Mouse (Mus musculus) hindbrain, embryonic 12.5 days (tissue): Measurements from ENCODE around the gene Ccnyl1. TPM values are rescaled to one million over a fixed set of nuclear protein-coding genes. Genes with fewer than 3 reads are reported as not detected.

Source experiments
- ATAC-seq: fragments of 200-750 bp; cut with Nextera tagmentation; 2 replicates; pipeline ENCODE4 v1.8.0; 2017; ENCODE audit warnings: moderate TSS enrichment; ENCODE audit not compliant: low FRiP score
- H3K27ac ChIP-seq: fragments of 300-500 bp; sonication (generic); 2 replicates; pipeline ENCODE4 v1.5.1; 2016; ENCODE audit warnings: mild to moderate bottlenecking
- H3K27me3 ChIP-seq: fragments of 300-500 bp; sonication (generic); 2 replicates; pipeline ENCODE4 v1.6.1; 2016; ENCODE audit warnings: mild to moderate bottlenecking
- H3K36me3 ChIP-seq: fragments of 300-500 bp; sonication (generic); 2 replicates; pipeline ENCODE4 v1.6.1; 2016; ENCODE audit warnings: mild to moderate bottlenecking
- H3K4me1 ChIP-seq: fragments of 300-500 bp; sonication (generic); 2 replicates; pipeline ENCODE4 v1.6.1; 2016
- H3K4me2 ChIP-seq: fragments of 300-500 bp; sonication (generic); replicated peaks from 2 replicates; pipeline ENCODE4 v1.6.1; 2016; ENCODE audit warnings: mild to moderate bottlenecking
- H3K4me3 ChIP-seq: fragments of 300-500 bp; sonication (generic); 2 replicates; pipeline ENCODE4 v1.5.1; 2016; ENCODE audit warnings: mild to moderate bottlenecking
- H3K9ac ChIP-seq: fragments of 300-500 bp; sonication (generic); 2 replicates; pipeline ENCODE4 v1.6.1; 2016; ENCODE audit warnings: mild to moderate bottlenecking, moderate library complexity
- H3K9me3 ChIP-seq: fragments of 300-500 bp; sonication (generic); replicated peaks from 2 replicates; pipeline ENCODE4 v1.6.1; 2016; ENCODE audit warnings: mild to moderate bottlenecking
- WGBS: fragments of 180-500 bp; shearing (Covaris S2); methylation state at CpG from one replicate; pipeline ENCODE4 v1.1.7; 2016; 5-methylcytosine and 5-hydroxymethylcytosine counted together
- polyA plus RNA-seq: library from polyadenylated mRNA; unstranded; fragments of >200 nt; fragmentation: Nextera tagmentation; extraction: Ambion mirVana; gene quantifications from 2 replicates; pipeline ENCODE4 v1.2.1, GENCODE M21; 2016

Ccnyl1 gene
- polyA plus RNA-seq, 1 experiment from 2014 or later = 7.8 TPM

- Histone ChIP-seq H3K4me3 (no peak overlapping the region), H3K9ac (no peak overlapping the region), H3K27me3 (no peaks in the 10 kb centered on the region), H3K4me1 (no peaks in the 10 kb centered on the region), H3K36me3 (no peaks in the 10 kb centered on the region), H3K4me2 (no peak overlapping the region), H3K27ac (no peak overlapping the region), H3K9me3 (no peaks in the 10 kb centered on the region)
- WGBS = 88% methylated on average over 5 of the region's 5 CpGs
- ATAC-seq = no peak
Measured at GRCm38 (mm10) chr1:64754658-64755057, 64.4 kb downstream of the Ccnyl1 start.

- H3K4me3 ChIP-seq = no peak overlapping the region
- no peak overlapping the region for H3K27ac ChIP-seq
- WGBS = 79% methylated on average over 7 of the region's 7 CpGs
- H3K9me3 ChIP-seq = no peaks in the 10 kb centered on the region
- no peaks in the 10 kb centered on the region for H3K27me3 ChIP-seq
- no peak overlapping the region for H3K9ac ChIP-seq
- no peak overlapping the region for H3K4me2 ChIP-seq
- no peak for ATAC-seq
- H3K36me3 ChIP-seq = no peaks in the 10 kb centered on the region
- H3K4me1 ChIP-seq = no peaks in the 10 kb centered on the region
Measured at GRCm38 (mm10) chr1:64755971-64756639, 65.8 kb downstream of the Ccnyl1 start.

GRCm38 (mm10) chr1:64756640-64757030 is 66.4 kb downstream of the Ccnyl1 start:
- 76% methylated on average over 10 of the region's 10 CpGs for WGBS
- H3K9ac ChIP-seq = no peak overlapping the region

GRCm38 (mm10) chr1:64757254-64757653 is 67.0 kb downstream of the Ccnyl1 start:
- Histone ChIP-seq H3K36me3 (no peaks in the 10 kb centered on the region), H3K9me3 (no peaks in the 10 kb centered on the region), H3K27me3 (no peaks in the 10 kb centered on the region), H3K9ac (no peak overlapping the region), H3K4me1 (no peaks in the 10 kb centered on the region), H3K4me3 (no peak overlapping the region), H3K4me2 (no peak overlapping the region), H3K27ac (no peak overlapping the region)
- no peak for ATAC-seq
- 36% methylated on average over 2 of the region's 2 CpGs for WGBS

More at GRCm38 (mm10) chr1:64756640-64757030, 66.4 kb downstream of the Ccnyl1 start:
- Histone ChIP-seq H3K4me1 (no peaks in the 10 kb centered on the region), H3K36me3 (no peaks in the 10 kb centered on the region), H3K4me2 (no peak overlapping the region), H3K4me3 (no peak overlapping the region), H3K27ac (no peak overlapping the region), H3K27me3 (no peaks in the 10 kb centered on the region), H3K9me3 (no peaks in the 10 kb centered on the region)
- no peak for ATAC-seq

- no peaks in the 10 kb centered on the region for H3K4me1 ChIP-seq
- WGBS = 83% methylated on average over 5 of the region's 5 CpGs
- H3K27ac ChIP-seq = no peak overlapping the region
- no peak for ATAC-seq
- H3K4me2 ChIP-seq = no peak overlapping the region
- no peaks in the 10 kb centered on the region for H3K36me3 ChIP-seq
- H3K9me3 ChIP-seq = no peaks in the 10 kb centered on the region
- H3K9ac ChIP-seq = no peak overlapping the region
- no peaks in the 10 kb centered on the region for H3K27me3 ChIP-seq
- no peak overlapping the region for H3K4me3 ChIP-seq
Measured at GRCm38 (mm10) chr1:64757766-64758165, 67.5 kb downstream of the Ccnyl1 start.

- H3K9ac ChIP-seq = no peak overlapping the region
- H3K4me1 ChIP-seq = no peaks in the 10 kb centered on the region
- no peak overlapping the region for H3K4me2 ChIP-seq
- no peak overlapping the region for H3K4me3 ChIP-seq
- H3K27ac ChIP-seq = no peak overlapping the region
- H3K9me3 ChIP-seq = no peaks in the 10 kb centered on the region
- no peaks in the 10 kb centered on the region for H3K27me3 ChIP-seq
- 77% methylated on average over 4 of the region's 4 CpGs for WGBS
- no peak for ATAC-seq
- no peaks in the 10 kb centered on the region for H3K36me3 ChIP-seq
Measured at GRCm38 (mm10) chr1:64761646-64762045, 71.4 kb downstream of the Ccnyl1 start.

- no peaks in the 10 kb centered on the region for H3K9me3 ChIP-seq
- no peak overlapping the region for H3K4me2 ChIP-seq
- H3K36me3 ChIP-seq = no peaks in the 10 kb centered on the region
- 68% methylated on average over 6 of the region's 6 CpGs for WGBS
- H3K27me3 ChIP-seq = no peaks in the 10 kb centered on the region
- ATAC-seq = no peak
- H3K4me3 ChIP-seq = no peak overlapping the region
- H3K27ac ChIP-seq = no peak overlapping the region
- no peaks in the 10 kb centered on the region for H3K4me1 ChIP-seq
- H3K9ac ChIP-seq = no peak overlapping the region
Measured at GRCm38 (mm10) chr1:64770169-64770568, 79.9 kb downstream of the Ccnyl1 start.

GRCm38 (mm10) chr1:64773305-64773704 is 83.0 kb downstream of the Ccnyl1 start:
- no peaks in the 10 kb centered on the region for H3K9me3 ChIP-seq

More at GRCm38 (mm10) chr1:64773305-64773704, 83.0 kb downstream of the Ccnyl1 start:
- Histone ChIP-seq H3K9ac (no peak overlapping the region), H3K27me3 (peaks cover 3% of the 10 kb centered on the region; the same call in 1 of the 2 replicates), H3K4me3 (no peak overlapping the region), H3K4me2 (no peak overlapping the region), H3K27ac (no peak overlapping the region), H3K4me1 (no peaks in the 10 kb centered on the region), H3K36me3 (no peaks in the 10 kb centered on the region)
- WGBS = 76% methylated on average over 4 of the region's 4 CpGs
- ATAC-seq = no peak

Other genes starting within 250 kb of the Ccnyl1 start
- gene Creb1, start 157.8 kb upstream of the Ccnyl1 start, polyA plus RNA-seq = 55.5 and 57.1 TPM in 2 replicates
- 20.7 and 21.1 TPM in 2 replicates for gene Mettl21a, start 73.2 kb upstream of the Ccnyl1 start, polyA plus RNA-seq
- 0.48 and 0.56 TPM in 2 replicates for gene Fzd5, start 47.3 kb downstream of the Ccnyl1 start, polyA plus RNA-seq